Mouse (Mus musculus) testis, adult 2 months (tissue): Measurements from ENCODE around the gene Copz2.

ENCODE experiments used
- CTCF ChIP-seq: fragments of 200-500 bp; IDR thresholded peaks from 2 replicates; pipeline ENCODE4 v1.5.1; 2012; ENCODE audit warnings: low read depth, mild to moderate bottlenecking, inconsistent platforms, low read length, moderate library complexity; ENCODE audit not compliant: control insufficient read depth, insufficient read depth, insufficient replicate concordance
- POLR2A ChIP-seq: fragments of 200-500 bp; IDR thresholded peaks from 2 replicates; pipeline ENCODE4 v1.6.1; 2012; ENCODE audit warnings: low read depth, mild to moderate bottlenecking, inconsistent platforms, low read length, moderate library complexity; ENCODE audit not compliant: control insufficient read depth

DNA sequence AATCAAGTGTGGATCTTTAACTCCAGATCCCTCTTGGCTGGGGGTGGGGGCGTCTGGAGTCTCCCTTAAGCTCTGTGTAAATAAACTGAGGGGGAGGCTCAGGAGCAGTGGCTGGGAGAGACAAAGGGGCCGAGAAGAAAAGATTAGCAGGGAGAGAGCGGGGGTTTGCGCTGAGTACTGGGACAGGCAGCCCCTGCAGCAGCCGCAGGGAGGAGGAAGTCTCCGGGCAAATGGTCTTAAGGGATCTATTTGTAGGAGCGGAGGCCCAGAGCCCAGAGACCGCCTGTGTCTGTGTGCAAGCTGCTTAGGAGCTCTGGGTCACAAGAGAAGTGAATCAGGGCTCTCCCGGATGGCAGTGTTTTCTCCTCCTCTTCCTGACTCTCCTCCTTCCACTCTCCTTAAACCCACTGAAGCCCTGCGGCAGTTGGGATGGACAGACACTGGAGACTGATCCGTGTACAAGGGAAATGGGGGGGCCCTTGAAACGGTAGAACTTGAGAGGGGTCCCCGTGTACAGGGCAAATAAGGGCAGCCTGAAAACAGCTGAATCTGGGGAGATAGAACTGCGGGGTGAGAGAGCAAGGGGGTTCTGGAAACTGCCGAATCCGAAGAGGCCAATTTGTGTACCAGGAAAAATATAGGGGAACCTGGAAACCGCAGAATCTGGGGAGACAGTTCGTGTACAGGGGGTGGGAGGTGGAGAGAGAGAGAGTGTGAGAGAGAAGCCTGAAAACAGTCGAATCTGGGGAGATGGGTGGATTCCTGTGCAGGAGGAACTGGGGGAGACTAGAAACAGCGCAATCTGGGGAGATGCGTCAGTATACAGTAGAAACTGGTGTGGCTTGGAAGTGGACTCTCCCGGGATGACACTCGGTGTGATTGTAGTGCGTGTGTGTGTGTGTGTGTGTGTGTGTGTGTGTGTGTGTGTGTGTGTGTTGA, 23.0 kb downstream of the Copz2 start:
- TF ChIP-seq CTCF (no peak), POLR2A (no peak)
